Mouse (Mus musculus) adrenal gland, postnatal 14 days (tissue): ENCODE data around the gene Asgr1. TPM values are rescaled to one million over a fixed set of nuclear protein-coding genes. Genes with fewer than 3 reads are reported as not detected.

Source experiments
- DNase-seq: peaks from one replicate; pipeline ENCODE4 v3.0.0; 2021; ENCODE audit warnings: mixed read lengths
- total RNA-seq: library from RNA; stranded (reverse); gene quantifications from 2 replicates; pipeline ENCODE4 v1.2.3, GENCODE M21; 2021

Gene Asgr1
- total RNA-seq, 1 experiment from 2014 or later, result 47.3 TPM

- DNase-seq, result no peak
Measured at GRCm38 (mm10) chr11:70024151-70024514, 29.8 kb upstream of the Asgr1 start.

- DNase-seq, result peak; percentile 72
Measured at GRCm38 (mm10) chr11:70026689-70027088, 27.2 kb upstream of the Asgr1 start.

- DNase-seq, result peak; percentile 58
Measured at GRCm38 (mm10) chr11:70027397-70027796, 26.5 kb upstream of the Asgr1 start.

- no peak for DNase-seq
Measured at GRCm38 (mm10) chr11:70028401-70029129, 25.3 kb upstream of the Asgr1 start.

- peak; percentile 81 for DNase-seq
Measured at GRCm38 (mm10) chr11:70029130-70029801, 24.6 kb upstream of the Asgr1 start.

- DNase-seq, result no peak
Measured at GRCm38 (mm10) chr11:70029829-70030550, 23.9 kb upstream of the Asgr1 start.

GRCm38 (mm10) chr11:70030651-70031320, 23.1 kb upstream of the Asgr1 start:
- no peak for DNase-seq

- no peak for DNase-seq
Measured at GRCm38 (mm10) chr11:70031321-70031670, 22.6 kb upstream of the Asgr1 start.

- DNase-seq, result no peak
Measured at GRCm38 (mm10) chr11:70038174-70038573, 15.7 kb upstream of the Asgr1 start.

GRCm38 (mm10) chr11:70039631-70040030, 14.3 kb upstream of the Asgr1 start:
- DNase-seq, result no peak

- DNase-seq, result no peak
Measured at GRCm38 (mm10) chr11:70040184-70040583, 13.7 kb upstream of the Asgr1 start.

- DNase-seq, result no peak
Measured at GRCm38 (mm10) chr11:70042309-70043085, 11.4 kb upstream of the Asgr1 start.

GRCm38 (mm10) chr11:70043665-70044064, 10.2 kb upstream of the Asgr1 start:
- DNase-seq, result no peak

- no peak for DNase-seq
Measured at GRCm38 (mm10) chr11:70045435-70045834, 8.4 kb upstream of the Asgr1 start.

- DNase-seq, result no peak
Measured at GRCm38 (mm10) chr11:70049366-70049765, 4.5 kb upstream of the Asgr1 start.

- peak; percentile 40 for DNase-seq
Measured at GRCm38 (mm10) chr11:70049816-70050215, 4.1 kb upstream of the Asgr1 start.

GRCm38 (mm10) chr11:70053156-70053555, 729 bp upstream of the Asgr1 start:
- no peak for DNase-seq

- DNase-seq, result peak; percentile 87
Measured at GRCm38 (mm10) chr11:70055618-70056214, 1.8 kb downstream of the Asgr1 start.

- no peak for DNase-seq
Measured at GRCm38 (mm10) chr11:70057805-70058204, 3.9 kb downstream of the Asgr1 start.

GRCm38 (mm10) chr11:70059930-70060329, 6.0 kb downstream of the Asgr1 start:
- DNase-seq, result no peak

- DNase-seq, result no peak
Measured at GRCm38 (mm10) chr11:70063053-70063452, 9.2 kb downstream of the Asgr1 start.

- DNase-seq, result peak; percentile 56
Measured at GRCm38 (mm10) chr11:70066701-70067100, 12.8 kb downstream of the Asgr1 start.
